Mouse (Mus musculus) Muller cell, postnatal 12 days (primary cell): ENCODE results near the gene Pusl1.

ENCODE experiments used
- DNase-seq: peaks from one replicate; pipeline ENCODE4 v3.0.0-alpha.2; 2015; ENCODE audit errors: inconsistent ontology term

Pusl1 gene

DNA sequence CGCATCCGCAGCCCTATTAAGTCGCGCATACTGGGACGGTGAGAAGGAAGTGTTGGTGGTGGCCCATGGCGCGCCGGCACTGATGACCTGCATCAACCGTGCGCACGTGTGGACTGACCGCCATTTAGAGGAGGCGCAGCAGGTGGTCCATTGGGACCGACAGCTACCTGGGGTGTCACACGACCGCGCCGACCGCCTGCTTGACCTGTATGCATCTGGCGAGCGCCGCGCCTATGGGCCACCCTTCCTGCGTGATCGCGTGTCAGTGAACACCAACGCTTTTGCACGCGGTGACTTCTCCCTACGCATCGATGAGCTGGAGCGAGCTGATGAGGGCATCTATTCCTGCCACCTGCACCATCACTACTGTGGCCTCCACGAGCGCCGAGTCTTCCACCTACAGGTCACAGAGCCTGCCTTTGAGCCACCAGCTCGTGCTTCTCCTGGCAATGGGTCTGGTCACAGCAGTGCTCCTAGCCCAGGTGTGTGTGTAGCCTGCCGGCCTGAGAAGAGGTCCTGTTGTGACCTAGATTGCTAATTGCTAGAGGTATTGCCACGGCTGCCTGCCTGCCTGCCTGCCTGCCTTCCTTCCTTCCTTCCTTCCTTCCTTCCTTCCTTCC lies 49.8 kb downstream of the Pusl1 start:
- DNase-seq = no peak

DNA sequence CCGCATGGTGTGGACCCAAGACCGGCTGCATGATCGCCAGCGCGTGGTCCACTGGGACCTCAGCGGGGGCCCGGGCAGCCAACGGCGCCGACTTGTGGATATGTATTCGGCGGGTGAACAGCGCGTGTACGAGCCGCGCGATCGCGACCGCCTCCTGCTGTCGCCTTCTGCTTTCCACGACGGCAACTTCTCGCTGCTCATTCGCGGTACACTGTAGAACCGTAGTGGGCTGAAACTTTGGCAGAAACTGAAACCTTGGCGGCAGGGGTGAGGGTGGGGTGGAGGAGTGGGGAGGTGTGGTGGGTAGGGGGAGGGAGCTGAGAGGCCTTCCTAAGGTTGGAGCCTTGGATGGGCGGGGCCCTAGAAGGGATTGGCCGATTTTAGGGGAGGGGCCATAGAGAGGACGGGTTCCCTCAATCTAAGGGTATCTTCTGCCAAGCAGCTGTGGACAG lies 50.6 kb downstream of the Pusl1 start:
- peak; percentile 77 for DNase-seq

DNA sequence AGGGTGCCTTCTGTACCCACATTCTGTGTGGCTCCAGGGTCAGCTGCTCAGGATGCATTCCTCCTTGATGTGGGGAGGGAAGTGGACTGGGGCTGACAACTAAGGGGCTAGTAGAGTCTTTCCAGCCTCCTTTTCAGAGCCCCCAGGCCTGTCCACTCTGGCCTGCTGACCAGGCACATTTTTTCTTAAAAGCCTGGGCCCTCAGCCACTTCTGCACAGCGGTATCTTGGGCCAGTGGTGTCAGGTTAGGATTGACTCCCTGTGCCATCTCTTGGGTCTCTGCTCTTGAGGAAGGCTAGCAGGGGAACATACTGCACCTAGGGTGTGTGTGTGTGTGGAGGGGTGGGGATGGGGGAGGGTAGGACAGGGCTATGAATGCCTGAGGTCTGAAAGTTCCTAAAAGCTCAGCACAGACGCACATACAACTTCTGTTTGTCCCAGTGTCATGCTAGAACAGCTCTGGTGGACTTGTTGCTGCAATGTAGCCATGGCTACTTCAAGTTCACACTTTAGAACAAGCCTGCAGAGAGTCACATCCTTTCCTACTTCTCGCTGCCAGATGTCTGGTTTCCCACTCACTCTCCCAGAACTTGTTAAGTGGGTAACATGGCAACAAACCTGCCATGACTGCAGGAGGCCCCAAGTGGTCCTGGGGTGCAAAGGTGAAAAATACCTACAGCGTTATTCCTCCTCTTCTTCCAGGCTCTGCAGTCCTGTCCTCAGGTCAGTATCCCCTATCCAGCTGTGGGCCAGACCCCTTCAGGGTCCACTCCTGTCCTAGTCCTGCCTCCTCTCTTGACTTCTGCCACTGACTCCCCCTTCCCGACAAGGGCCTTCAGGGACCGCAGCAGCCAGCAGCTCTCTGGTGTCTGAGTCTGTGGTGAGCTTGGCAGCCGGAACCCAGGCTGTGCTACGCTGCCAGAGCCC lies 51.2 kb downstream of the Pusl1 start:
- peak; percentile 33 for DNase-seq

DNA sequence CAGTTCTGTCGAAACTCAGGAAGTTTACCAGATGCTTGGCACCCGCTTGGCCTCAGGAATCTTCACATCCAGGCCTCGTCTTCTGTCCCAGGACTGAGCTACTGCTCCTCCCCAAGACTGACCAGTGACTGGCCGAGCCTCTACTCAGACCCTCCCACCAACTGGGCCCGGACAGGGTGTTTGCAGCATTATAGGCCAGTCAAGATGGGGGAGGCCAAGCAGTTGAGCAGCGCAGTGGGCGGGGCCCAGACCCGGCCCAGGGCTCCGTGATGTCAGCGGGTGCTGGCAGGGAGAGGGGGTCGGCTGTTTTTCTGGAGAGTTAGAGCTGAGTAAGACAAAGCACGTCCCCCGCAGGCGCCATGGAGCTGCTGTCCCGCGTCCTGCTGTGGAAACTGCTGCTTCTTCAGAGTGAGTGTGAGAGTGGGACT lies 52.1 kb downstream of the Pusl1 start, which contains the start of gene Mxra8:
Gene Mxra8 (plus strand): TSS at position 198 of the 428 bp plus-strand sequence.
- peak; percentile 98 for DNase-seq

DNA sequence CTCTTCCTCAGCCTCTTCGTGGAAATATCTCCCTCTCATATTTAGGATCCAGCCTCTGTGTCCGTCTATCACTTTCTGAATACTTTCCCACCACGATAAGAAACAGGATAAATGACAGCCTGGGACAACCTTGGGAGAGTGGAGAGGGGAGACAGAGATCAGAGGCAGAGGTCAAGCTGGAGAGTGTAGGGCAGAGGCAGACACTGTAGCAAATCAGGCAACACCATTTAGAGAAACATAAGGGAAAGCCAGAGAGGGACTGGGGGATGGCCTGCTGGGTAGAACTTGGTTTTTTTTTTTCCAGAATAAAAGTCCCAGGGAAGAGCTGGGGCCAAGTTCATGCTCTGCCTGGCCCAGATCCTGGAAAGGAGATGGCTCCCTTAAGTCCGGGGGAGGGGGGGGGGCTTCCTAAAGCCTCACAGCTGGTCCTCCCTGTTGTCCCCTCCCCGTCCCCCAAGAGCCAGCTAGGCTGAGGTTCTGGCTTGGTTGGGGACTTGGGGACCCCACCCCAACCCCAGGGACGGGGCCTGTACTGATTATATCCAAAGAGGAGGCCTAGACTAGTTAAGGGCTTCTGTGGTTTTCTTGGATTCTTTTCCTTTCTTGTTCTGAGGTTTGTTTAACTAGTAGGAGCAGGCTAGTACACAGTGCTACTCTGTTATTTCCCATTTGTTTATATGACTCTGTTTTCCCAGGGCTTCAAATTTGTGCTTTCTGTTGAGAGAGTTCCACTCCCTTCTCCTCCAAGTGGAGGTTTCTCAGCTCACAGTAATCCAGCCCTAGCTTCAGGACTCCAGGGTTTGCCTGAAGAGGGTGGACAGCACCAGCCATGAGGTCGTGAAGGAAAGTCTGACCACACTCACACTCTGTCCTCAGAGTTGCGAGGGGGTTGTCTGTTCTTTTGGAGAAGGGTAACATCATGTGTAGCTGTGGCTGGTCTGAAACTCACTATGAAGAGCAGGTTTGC lies 53.1 kb downstream of the Pusl1 start:
- peak; percentile 64 for DNase-seq
